Mouse (Mus musculus) forebrain, embryonic 13.5 days (tissue): Measurements from ENCODE around the gene Ceacam19. TPM values are rescaled to one million over a fixed set of nuclear protein-coding genes. Genes with fewer than 3 reads are reported as not detected.

Experiments used
- ATAC-seq: fragments of 200-750 bp; cut with Nextera tagmentation; 2 replicates; pipeline ENCODE4 v1.8.0; 2017
- H3K27ac ChIP-seq: fragments of 300-500 bp; sonication (generic); 2 replicates; pipeline ENCODE4 v1.5.1; 2015; ENCODE audit warnings: inconsistent platforms, mild to moderate bottlenecking, moderate library complexity
- H3K27me3 ChIP-seq: fragments of 300-500 bp; sonication (generic); 2 replicates; pipeline ENCODE4 v1.6.1; 2015; ENCODE audit warnings: mild to moderate bottlenecking, inconsistent platforms
- H3K36me3 ChIP-seq: fragments of 300-500 bp; sonication (generic); 2 replicates; pipeline ENCODE4 v1.6.1; 2015; ENCODE audit warnings: mild to moderate bottlenecking, inconsistent platforms; ENCODE audit not compliant: poor library complexity, severe bottlenecking
- H3K4me1 ChIP-seq: fragments of 300-500 bp; sonication (generic); 2 replicates; pipeline ENCODE4 v1.6.1; 2015; ENCODE audit warnings: inconsistent platforms
- H3K4me2 ChIP-seq: fragments of 300-500 bp; sonication (generic); 2 replicates; pipeline ENCODE4 v1.6.1; 2015; ENCODE audit warnings: inconsistent platforms, mild to moderate bottlenecking, moderate library complexity
- H3K4me3 ChIP-seq: fragments of 300-500 bp; sonication (generic); 2 replicates; pipeline ENCODE4 v1.5.1; 2015; ENCODE audit warnings: mild to moderate bottlenecking, inconsistent platforms
- H3K9ac ChIP-seq: fragments of 300-500 bp; sonication (generic); 2 replicates; pipeline ENCODE4 v1.6.1; 2015; ENCODE audit warnings: mild to moderate bottlenecking, inconsistent platforms
- H3K9me3 ChIP-seq: fragments of 300-500 bp; sonication (generic); replicated peaks from 2 replicates; pipeline ENCODE4 v1.6.1; 2016; ENCODE audit warnings: inconsistent platforms
- WGBS: fragments of 180-500 bp; shearing (Covaris S2); methylation state at CpG from one replicate; pipeline ENCODE4 v1.1.7; 2015; 5-methylcytosine and 5-hydroxymethylcytosine counted together
- polyA plus RNA-seq: library from polyadenylated mRNA; unstranded; fragments of >200 nt; fragmentation: Nextera tagmentation; extraction: Ambion mirVana; gene quantifications from 2 replicates; pipeline ENCODE4 v1.2.1, GENCODE M21; 2015

The Ceacam19 gene
- polyA plus RNA-seq, 1 experiment from 2014 or later: not detected

DNA sequence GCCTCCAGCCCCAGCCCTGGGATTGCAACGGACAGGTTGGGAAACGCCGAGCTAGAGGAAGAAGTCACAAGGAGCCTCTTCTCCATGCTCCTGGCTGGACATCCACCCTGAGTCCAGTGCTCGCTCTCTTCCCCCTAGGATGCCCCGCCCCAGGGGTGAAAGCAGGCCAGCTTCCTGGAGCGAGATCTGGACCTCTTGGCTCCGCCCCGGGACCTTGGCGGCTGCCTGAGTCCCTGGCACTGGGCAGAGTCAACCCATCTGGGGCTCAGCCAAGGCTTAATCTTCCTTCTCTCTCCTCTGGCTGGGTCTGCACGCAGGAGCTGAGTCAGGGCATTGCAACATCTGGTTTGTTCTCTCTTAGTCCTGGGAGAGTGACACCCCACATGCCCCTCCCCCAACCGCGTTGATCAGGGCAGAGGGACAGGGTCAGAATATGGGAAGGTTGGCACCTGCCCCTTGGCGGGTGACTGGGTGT is 57.0 kb downstream of the Ceacam19 start:
- no peak for ATAC-seq
- 36% methylated on average over 13 of the region's 13 CpGs for WGBS
- no peak overlapping the region for H3K4me3 ChIP-seq
- H3K36me3 ChIP-seq: no peaks in the 10 kb centered on the region
- H3K27me3 ChIP-seq: peaks cover 6% of the 10 kb centered on the region; the same call in 1 of the 2 replicates
- no peak overlapping the region for H3K27ac ChIP-seq
- no peaks in the 10 kb centered on the region for H3K4me1 ChIP-seq
- no peak overlapping the region for H3K4me2 ChIP-seq
- no peaks in the 10 kb centered on the region for H3K9me3 ChIP-seq
- no peak overlapping the region for H3K9ac ChIP-seq

DNA sequence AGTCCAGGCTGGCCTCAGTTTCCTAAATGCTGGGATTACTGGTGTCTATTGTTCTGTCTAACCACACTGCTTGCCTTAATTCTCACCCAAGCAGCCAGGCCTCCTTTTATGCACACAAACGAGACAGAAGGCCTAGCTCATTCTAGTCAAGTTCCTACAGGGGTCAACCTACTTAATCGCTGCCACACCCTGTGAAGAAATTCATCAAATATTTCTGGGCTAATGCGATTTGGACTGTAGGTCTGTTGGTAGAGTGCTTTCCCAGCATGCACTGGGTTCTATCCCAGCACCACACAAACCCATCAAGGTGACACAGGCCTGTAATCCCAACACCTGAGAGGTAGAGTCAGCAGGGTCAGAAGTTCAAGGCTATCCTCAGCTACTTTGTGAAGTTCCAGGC is 58.1 kb downstream of the Ceacam19 start:
- no peak overlapping the region for H3K4me2 ChIP-seq
- no peaks in the 10 kb centered on the region for H3K36me3 ChIP-seq
- no peak overlapping the region for H3K27ac ChIP-seq
- H3K27me3 ChIP-seq: peaks cover 9% of the 10 kb centered on the region; the same call in 1 of the 2 replicates
- H3K9me3 ChIP-seq: no peaks in the 10 kb centered on the region
- 81% methylated on average over 3 of the region's 3 CpGs for WGBS
- no peak for ATAC-seq
- no peak overlapping the region for H3K4me3 ChIP-seq
- H3K4me1 ChIP-seq: no peaks in the 10 kb centered on the region
- no peak overlapping the region for H3K9ac ChIP-seq

DNA sequence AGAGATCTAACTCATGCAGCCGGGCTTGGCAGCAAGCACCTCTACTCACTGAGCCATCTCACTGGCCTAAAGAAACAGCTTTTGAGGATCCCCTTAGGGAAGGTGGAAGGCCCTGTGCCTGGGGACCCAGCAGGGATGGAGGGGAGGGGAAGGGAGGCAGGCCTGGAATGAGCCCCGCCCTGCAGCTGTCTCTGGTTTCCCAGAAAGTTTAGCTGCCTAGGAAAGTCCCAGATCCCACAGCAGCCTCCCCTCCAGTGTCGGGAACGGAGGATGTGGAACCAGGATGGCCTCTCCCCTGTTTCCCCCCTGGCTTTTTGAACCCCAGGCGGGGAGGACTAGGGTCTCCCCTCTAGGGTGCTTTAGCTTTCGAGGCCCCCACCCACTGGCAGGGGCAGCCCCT is 61.0 kb downstream of the Ceacam19 start:
- Histone ChIP-seq H3K27me3 (peaks cover 36% of the 10 kb centered on the region), H3K4me3 (no peak overlapping the region), H3K36me3 (no peaks in the 10 kb centered on the region), H3K9ac (no peak overlapping the region), H3K9me3 (no peaks in the 10 kb centered on the region), H3K4me1 (peaks cover 11% of the 10 kb centered on the region), H3K4me2 (no peak overlapping the region), H3K27ac (no peak overlapping the region)
- WGBS: 46% methylated on average over 6 of the region's 6 CpGs
- ATAC-seq: no peak

Other genes starting within 250 kb of the Ceacam19 start
- gene Clptm1, start 222.9 kb downstream of the Ceacam19 start, polyA plus RNA-seq: 64.2 and 71.3 TPM in 2 replicates
- 0.50 TPM in 1 of 2 replicates, not detected in the other for gene Apoc2, start 210.0 kb downstream of the Ceacam19 start, polyA plus RNA-seq
- gene Gm44805, start 206.5 kb downstream of the Ceacam19 start, polyA plus RNA-seq: 0.88 TPM in 1 of 2 replicates, not detected in the other
- 0.08 TPM in 1 of 2 replicates, not detected in the other for gene Apoc4, start 206.5 kb downstream of the Ceacam19 start, polyA plus RNA-seq
- 1.2 and 1.8 TPM in 2 replicates for gene Apoc1, start 195.3 kb downstream of the Ceacam19 start, polyA plus RNA-seq
- gene Apoe, start 188.8 kb downstream of the Ceacam19 start, polyA plus RNA-seq: 118 and 125 TPM in 2 replicates
- gene Tomm40, start 172.5 kb downstream of the Ceacam19 start, polyA plus RNA-seq: 112 and 118 TPM in 2 replicates
- 34.6 and 38.0 TPM in 2 replicates for gene Nectin2, start 137.5 kb downstream of the Ceacam19 start, polyA plus RNA-seq
- 4.4 and 5.7 TPM in 2 replicates for gene Bcam, start 116.9 kb downstream of the Ceacam19 start, polyA plus RNA-seq
- gene Cblc, start 91.2 kb downstream of the Ceacam19 start, polyA plus RNA-seq: not detected in 2 replicates
- 0.23 and 0.49 TPM in 2 replicates for gene Bcl3, start 65.2 kb downstream of the Ceacam19 start, polyA plus RNA-seq
- 2.3 and 3.9 TPM in 2 replicates for gene Gm19345, start 36.0 kb downstream of the Ceacam19 start, polyA plus RNA-seq
- gene Ceacam16, start 26.7 kb downstream of the Ceacam19 start, polyA plus RNA-seq: not detected in 2 replicates
- 4.9 and 5.1 TPM in 2 replicates for gene Pvr, start 33.2 kb upstream of the Ceacam19 start, polyA plus RNA-seq
- not detected in 2 replicates for gene Igsf23, start 62.8 kb upstream of the Ceacam19 start, polyA plus RNA-seq
- gene Ceacam20, start 77.4 kb upstream of the Ceacam19 start, polyA plus RNA-seq: not detected in 2 replicates
- not detected in 2 replicates for gene Nlrp9b, start 103.5 kb upstream of the Ceacam19 start, polyA plus RNA-seq
- not detected in 2 replicates for gene Vmn1r91, start 211.7 kb upstream of the Ceacam19 start, polyA plus RNA-seq
- gene Gm16442, start 234.6 kb upstream of the Ceacam19 start, polyA plus RNA-seq: not detected in 2 replicates